Mouse (Mus musculus) urinary bladder, postnatal 14 days (tissue): ENCODE measurements around the gene H2-Ob.
A peak's percentile ranks its signal among the peaks of the same experiment; 100 is the strongest.

Experiments used
- DNase-seq: peaks from one replicate; pipeline ENCODE4 v3.0.0; 2021; ENCODE audit warnings: low spot score

The H2-Ob gene

DNA sequence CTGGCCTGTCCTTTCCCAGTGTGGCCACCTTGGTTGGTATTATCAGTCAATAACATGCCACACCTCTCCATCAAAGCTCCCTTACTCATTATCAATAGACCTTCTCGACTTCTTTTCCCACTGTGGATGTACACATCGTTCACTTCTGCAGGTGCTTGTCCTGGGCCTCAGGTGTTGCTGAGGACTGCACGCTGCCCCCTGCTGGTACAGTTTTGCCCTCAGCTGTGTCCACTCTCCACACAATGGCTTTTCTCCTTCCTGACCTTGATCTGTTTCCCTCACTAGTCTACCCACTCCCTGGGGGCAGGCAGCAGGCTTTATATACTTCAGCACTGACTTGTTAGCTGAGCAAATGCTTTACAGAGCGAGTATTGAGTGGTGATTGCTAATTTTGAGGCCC is 47.1 kb downstream of the H2-Ob start:
- DNase-seq = peak; percentile 25

DNA sequence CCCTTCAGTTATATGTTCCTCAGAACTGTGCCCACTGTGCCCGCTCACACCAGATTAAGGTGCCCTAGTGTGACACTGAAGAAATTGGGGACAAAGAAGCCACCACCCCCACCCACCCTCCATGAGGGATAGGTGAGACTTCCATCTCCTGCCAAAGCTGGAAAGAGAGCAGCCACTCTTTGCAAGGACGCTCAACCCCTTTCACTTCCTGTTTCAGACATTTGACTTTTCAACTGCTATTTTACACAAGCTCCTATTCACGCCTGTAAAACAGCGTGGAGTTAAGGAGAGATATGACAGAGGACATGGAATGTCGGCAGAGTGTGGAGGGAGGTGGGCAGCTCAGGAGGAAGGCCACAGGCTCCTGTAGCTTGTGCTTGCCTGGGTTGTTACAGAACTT is 47.8 kb downstream of the H2-Ob start:
- DNase-seq = no peak

DNA sequence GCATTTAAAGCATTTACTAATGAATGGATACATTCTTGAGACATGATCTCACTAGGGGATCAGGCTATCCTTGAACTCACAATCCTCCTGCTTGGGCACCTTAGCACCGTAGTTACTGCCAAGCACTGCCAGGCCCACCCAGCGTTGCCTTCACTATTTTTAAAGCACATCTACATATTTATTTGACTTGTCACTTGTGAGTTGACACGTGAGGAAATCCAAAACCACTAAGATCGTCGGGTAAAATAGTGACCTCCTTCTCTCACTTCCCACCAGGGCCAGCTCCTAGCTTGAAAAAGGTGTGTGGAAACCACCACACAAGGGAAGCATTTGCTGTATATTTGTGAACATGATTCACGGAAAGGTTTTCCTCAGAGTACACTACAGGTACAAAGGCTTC is 48.3 kb downstream of the H2-Ob start:
- no peak for DNase-seq

DNA sequence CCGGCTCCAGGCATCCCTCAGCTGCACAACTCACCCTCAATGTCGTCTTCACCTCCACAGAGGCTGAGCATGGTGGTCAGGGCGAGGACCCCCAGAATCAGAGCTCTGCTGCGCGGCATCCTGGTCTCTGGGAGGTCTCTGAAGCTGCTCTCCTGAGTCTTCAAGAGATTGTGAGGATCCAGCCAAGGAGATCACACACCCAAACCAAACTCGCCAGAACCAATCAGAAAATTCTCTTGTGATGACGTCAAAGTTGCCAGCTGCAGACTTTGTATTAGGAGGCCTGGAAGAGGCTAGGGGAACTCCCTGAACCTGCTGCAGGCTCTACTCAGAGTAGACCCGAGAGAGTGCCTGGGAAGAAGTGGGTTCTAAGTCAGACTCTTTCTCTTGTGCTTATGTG is 48.9 kb downstream of the H2-Ob start, which contains the start of gene H2-Aa:
H2-Aa (minus strand) TSS at position 176 of the 400 bp plus-strand sequence.
- DNase-seq = peak; percentile 77

DNA sequence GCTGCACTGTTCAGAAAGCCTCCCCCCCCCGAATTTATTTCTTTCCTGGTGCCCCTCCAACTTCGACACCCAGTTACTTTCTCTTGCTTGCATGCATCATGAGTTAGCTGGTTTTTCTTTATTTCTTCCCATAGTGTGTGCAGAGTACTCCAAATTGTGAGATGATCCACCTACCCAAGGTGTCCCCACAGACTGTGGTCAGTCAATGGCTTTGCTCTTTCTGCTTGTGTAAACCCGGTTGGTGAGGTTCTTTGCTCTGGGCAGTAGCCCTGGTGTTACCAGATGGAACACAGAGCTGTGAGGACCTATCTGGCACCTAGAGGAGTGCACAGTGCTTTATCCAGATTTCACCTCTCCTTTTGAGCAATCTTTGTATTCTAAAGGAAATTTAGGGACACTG is 49.4 kb downstream of the H2-Ob start:
- no peak for DNase-seq

DNA sequence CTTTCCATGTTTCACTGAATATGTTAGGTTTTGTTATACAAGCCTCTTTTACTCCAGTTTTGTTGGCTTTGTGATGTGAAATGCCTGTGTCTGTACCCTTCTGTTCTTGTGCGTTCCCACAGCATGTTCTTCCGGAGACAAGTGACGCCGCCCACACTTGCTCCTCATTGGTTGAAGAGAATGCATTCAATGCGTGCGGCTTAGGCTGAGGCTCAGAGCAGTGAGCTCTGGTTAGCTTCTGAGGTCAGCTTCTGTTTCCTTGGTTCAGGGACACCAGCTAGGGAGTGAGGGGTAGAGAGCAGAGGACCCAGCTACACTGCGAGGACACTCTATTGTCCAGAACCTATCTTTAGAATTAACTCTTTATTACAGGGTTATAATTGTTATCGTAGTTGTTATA is 52.9 kb downstream of the H2-Ob start:
- DNase-seq = peak; percentile 79

DNA sequence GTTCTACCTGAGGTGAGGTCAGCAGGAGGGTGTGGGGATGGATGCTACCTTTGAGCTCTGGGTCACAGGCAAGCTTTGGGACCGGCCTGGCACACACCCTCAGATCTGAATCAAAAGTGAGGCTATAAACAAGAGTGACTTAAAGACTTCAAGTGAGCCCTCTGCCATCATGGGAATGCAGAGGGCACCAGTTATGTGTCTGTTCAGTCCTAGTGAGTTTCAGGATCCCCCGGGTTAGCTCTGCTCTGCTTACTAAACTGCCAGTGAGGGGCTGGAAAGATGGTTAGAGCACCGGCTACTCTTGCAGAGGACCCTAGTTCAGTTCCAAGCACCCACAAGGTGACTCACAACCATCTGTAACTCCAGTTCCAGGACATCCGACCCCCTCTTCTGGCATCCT is 53.9 kb downstream of the H2-Ob start:
- no peak for DNase-seq

DNA sequence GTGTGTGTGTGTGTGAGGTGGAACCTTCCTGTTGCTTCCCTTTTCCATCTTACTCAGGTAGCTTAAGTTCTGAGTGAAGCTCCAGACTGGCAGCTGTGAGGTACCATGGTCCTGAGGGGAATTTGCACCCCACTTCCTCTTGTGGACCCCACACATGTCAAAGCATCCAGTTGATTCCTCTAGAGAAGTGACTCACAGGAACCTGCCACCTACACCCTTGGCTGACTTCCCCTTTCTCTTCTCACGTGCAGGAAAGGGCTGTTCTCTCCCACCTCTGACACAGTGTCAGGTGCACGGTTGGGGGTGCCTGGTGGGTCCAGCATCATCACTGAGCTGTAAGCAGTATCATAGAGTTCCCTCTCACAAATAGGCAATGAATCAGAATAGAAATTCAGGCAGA is 54.8 kb downstream of the H2-Ob start:
- no peak for DNase-seq

DNA sequence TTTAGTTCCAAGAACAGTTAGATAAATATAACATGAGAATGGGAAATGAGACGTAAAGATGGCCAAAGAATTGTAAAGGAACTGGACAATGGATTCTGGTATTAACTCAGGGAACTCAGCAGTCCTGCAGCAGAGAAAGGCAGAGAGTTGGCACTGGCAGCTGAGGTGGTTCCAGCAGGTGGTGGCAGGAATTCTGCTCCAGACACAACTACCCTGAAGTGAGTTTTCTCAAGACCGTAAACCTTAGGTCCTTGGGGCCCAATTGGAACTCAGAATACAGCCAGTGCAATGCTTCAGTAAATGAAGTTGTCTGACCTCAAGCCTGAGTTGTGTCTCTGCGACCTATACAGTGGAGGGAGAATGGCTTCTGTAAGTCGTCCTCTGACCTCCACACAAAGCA is 55.5 kb downstream of the H2-Ob start:
- no peak for DNase-seq

DNA sequence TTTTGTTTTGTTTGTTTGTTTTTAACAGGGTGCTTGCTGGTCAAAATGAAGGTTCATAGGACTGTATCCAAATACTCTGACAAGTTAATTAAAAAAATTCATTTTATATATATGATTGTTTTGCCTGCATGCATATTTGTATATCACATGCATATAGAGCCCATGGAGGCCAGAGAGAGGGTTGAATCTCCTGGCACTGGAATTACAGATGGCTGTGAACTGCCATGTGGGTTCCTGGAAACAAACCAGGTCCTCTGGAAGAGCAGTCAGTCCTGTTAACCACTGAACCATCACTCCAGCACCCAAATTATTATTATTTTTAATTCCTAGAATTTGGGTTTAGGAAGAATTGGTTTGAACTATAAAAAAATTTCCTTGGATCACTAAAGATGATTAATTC is 56.6 kb downstream of the H2-Ob start:
- no peak for DNase-seq

DNA sequence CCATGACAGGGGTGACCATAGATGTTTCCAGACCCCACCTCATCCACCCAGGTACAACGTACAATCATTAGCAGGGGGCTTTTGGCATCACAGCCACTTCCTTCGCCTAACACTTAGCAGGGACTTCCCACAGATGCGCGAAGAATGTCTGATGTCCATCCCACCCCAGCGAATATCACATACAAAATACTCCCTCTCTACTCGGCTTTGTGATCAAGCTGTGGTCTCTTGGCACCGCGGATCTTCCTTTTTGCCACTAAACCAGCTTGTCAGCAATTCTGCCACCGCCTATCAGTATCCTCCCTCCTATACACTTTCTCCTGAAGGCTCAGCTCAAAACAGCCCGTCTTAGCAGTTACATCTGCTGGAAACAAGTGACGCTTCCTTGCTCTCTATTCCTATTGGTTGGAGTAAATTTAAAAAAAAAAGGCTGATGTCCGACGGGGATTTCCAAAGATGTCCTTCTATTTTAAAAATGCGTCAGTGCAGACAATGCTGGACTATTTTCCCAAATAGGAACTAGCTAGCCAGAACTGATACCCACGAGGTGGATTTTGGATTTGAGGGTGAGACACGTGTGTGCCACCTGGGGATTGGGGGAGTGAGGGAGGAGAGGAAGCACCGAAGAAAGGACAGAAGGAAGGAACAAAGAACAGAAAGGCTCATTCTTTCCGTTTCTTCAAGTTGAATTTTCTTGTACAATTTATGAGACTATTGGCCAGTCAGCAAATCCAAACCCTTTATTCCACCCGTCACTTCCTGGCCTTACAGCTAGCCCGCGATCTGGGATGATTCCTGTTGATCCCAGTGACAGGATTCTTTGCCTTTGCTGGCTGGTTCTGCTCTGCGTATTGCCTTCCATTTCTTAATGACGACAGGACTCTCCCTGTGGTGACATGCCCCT is 57.4 kb downstream of the H2-Ob start:
- no peak for DNase-seq

DNA sequence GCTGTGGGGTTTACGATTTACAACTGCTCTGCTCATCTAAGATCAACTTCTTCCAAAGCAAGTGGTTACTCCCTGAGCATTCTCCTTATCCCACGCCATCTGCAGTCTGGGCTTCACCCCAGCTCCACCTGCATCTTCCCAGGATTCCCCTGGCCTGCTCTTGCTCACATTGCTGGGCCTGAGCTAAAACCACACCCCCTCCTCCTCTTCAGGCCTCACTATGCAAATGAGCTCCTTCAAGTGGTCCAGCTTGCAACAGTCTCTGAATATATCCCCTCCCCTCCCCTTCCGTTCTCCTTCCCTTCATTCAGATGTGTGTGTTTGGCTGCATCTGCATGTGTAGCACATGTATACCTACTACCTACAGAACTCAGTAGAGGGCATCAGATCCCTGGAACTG is 60.7 kb downstream of the H2-Ob start:
- DNase-seq = no peak

DNA sequence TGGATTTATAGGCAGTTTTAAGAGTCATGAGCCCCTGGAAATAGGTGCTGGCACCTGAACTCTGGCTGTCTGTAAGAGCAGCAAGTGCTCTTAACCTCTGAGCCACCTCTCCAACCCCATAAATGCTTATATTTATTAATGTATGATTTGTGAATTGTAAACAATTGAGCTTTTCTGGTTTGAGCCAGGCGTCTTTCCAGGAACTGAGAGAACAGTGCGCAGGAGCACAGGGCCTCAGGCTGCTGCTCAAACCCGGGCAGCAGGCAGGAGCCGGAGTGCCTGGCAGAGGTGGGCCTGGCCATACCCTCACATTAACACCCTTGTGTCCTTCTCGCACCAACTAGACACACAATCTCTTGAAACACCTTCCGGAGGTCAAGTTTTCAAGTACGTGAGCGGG is 61.4 kb downstream of the H2-Ob start:
- no peak for DNase-seq

DNA sequence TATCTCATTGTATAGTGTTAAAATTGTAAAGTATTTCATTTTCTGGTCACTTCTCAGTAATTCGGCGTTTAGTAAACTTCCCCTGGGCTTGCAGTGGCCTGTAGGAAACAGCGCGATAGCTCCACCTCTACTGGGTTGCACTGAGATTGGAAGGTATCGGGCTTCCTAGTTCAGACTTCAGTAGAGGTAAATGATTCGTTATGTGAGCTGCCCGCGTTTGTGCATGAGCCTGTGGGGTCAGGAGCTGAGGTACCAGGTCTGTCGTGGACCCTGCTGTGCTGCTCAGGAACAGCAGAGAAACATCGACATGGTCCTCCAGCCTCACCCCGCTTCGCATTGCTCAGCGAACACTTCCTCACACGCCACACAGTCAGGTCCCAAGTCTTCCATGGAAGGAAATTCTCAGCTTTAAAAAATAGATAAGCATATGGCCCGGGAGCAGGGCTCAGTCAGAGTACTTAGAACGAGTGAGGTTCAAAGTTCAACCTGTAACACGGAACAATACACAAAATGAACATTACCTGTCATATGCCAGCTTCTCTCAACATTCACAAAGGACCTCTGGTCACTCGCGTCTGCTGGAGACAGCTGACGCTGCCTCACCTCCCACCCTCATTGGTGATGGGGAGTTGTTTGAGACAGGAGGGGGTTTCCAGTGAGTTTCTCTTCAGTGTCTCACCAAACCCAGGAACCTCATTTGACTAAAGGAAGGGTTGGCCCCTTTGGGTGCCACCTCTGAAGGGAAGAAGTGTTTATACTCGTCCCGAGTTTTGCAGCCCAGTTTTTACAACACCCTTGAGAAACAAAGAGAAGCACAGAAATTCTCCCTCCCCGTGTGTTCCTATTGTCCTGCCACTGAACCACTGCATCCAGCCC is 62.2 kb downstream of the H2-Ob start:
- no peak for DNase-seq

DNA sequence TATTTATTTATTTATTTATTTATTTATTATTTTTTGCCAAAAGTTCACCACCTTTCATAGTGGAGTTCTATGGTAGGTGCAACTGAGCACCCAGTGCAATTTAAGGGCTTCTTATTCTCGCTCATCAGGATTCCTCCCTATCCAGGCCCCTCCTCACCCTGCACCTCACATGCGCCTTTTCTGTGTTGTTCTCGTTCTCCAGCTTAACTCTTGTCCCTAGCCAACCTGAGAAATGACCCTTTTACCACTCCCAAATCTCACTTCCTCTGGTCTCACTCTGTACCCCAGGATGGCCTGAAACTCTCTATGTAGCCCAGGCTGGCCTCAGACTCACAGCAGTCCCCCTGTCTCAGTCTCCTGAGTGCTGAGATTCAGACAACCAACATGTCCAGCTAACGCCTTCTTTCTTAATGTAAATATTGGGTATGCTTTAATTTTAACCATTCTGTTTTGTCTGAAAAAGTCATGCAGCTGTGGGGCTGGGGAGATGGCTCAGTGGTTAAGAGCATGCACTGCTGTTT is 63.0 kb downstream of the H2-Ob start:
- no peak for DNase-seq

DNA sequence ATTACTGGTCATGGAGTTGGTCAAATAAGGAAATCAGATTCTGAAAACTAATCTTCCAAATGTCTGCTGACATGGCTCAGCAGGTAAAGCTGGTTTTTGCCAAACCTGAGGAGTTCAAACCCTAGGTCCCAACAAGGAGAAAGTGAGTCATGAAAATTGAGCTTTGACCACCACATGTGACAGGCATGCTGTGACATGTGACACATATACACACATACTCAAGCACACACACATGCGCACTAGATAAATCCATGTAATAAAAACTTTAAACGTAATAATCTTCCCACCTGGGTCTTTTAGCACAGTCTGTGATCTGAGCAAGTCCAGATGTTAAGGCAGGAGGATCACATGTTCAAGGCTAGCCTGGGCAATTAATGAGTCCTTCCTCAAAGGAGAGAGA is 65.1 kb downstream of the H2-Ob start:
- DNase-seq = no peak
